Mouse (Mus musculus) retina, adult 2 months (tissue): Measurements from ENCODE around the gene Pld4.

Source experiments
- DNase-seq: peaks from one replicate; pipeline ENCODE4 v3.0.0-alpha.2; 2012; ENCODE audit warnings: low read depth, low spot score

Pld4 gene

GRCm38 (mm10) chr12:112737761-112738160 is 22.7 kb upstream of the Pld4 start:
- no peak for DNase-seq

GRCm38 (mm10) chr12:112738281-112739022 is 22.0 kb upstream of the Pld4 start:
- DNase-seq, result no peak

GRCm38 (mm10) chr12:112739023-112739568 is 21.4 kb upstream of the Pld4 start:
- no peak for DNase-seq

- DNase-seq, result no peak
Measured at GRCm38 (mm10) chr12:112742768-112743167, 17.7 kb upstream of the Pld4 start.

- peak; percentile 53 for DNase-seq
Measured at GRCm38 (mm10) chr12:112743168-112743975, 17.1 kb upstream of the Pld4 start.

GRCm38 (mm10) chr12:112744211-112744610 is 16.2 kb upstream of the Pld4 start:
- DNase-seq, result no peak

GRCm38 (mm10) chr12:112744891-112745580 is 15.4 kb upstream of the Pld4 start:
- DNase-seq, result no peak

GRCm38 (mm10) chr12:112745716-112746115 is 14.7 kb upstream of the Pld4 start:
- DNase-seq, result no peak

GRCm38 (mm10) chr12:112746461-112746807 is 14.0 kb upstream of the Pld4 start:
- no peak for DNase-seq

- DNase-seq, result peak; percentile 52
Measured at GRCm38 (mm10) chr12:112746808-112747605, 13.4 kb upstream of the Pld4 start.

- DNase-seq, result no peak
Measured at GRCm38 (mm10) chr12:112747606-112747970, 12.9 kb upstream of the Pld4 start.

GRCm38 (mm10) chr12:112750976-112751375 is 9.5 kb upstream of the Pld4 start:
- no peak for DNase-seq

GRCm38 (mm10) chr12:112752399-112752798 is 8.1 kb upstream of the Pld4 start:
- no peak for DNase-seq

GRCm38 (mm10) chr12:112755900-112756299 is 4.6 kb upstream of the Pld4 start:
- no peak for DNase-seq

GRCm38 (mm10) chr12:112757896-112758295 is 2.6 kb upstream of the Pld4 start:
- DNase-seq, result no peak

- DNase-seq, result no peak
Measured at GRCm38 (mm10) chr12:112759471-112759870, 984 bp upstream of the Pld4 start.

GRCm38 (mm10) chr12:112761411-112761810 is 956 bp downstream of the Pld4 start:
- no peak for DNase-seq

GRCm38 (mm10) chr12:112762018-112762417 is 1.6 kb downstream of the Pld4 start:
- DNase-seq, result no peak

GRCm38 (mm10) chr12:112763176-112763575 is 2.7 kb downstream of the Pld4 start:
- no peak for DNase-seq

GRCm38 (mm10) chr12:112764141-112764540 is 3.7 kb downstream of the Pld4 start:
- no peak for DNase-seq

- DNase-seq, result no peak
Measured at GRCm38 (mm10) chr12:112764991-112765390, 4.5 kb downstream of the Pld4 start.
